Mouse (Mus musculus): ENCODE measurements at regions not wholly inside any gene's neighbourhood (a gene's known extent, or its start where the extent isn't known, plus 50 kb on each side); places are given as distances from the start of the nearest gene placed in this dataset.

GRCm38 (mm10) chr13:83266591-83266990, 237.2 kb upstream of the Mef2c start:
- DNase-seq, result no peak

GRCm38 (mm10) chr13:83268663-83269062, 235.2 kb upstream of the Mef2c start:
- DNase-seq, result no peak

GRCm38 (mm10) chr13:83278695-83279094, 225.1 kb upstream of the Mef2c start:
- no peak for DNase-seq

GRCm38 (mm10) chr13:83307696-83308095, 196.1 kb upstream of the Mef2c start:
- no peak for DNase-seq

GRCm38 (mm10) chr13:83328488-83328887, 175.3 kb upstream of the Mef2c start:
- no peak for DNase-seq

GRCm38 (mm10) chr13:83333728-83334127, 170.1 kb upstream of the Mef2c start:
- DNase-seq, result no peak

- no peak for DNase-seq
These were observed 159.1 kb upstream of the Mef2c start for GRCm38 (mm10) chr13:83344611-83345319.

- DNase-seq, result no peak
These were observed 148.5 kb upstream of the Mef2c start for GRCm38 (mm10) chr13:83355341-83355740.

- no peak for DNase-seq
These were observed 143.3 kb upstream of the Mef2c start for GRCm38 (mm10) chr13:83360529-83360928.

- no peak for DNase-seq
These were observed 127.6 kb upstream of the Mef2c start for GRCm38 (mm10) chr13:83376097-83376797.

GRCm38 (mm10) chr13:83378644-83379043, 125.2 kb upstream of the Mef2c start:
- DNase-seq, result no peak

GRCm38 (mm10) chr13:83382609-83383008, 121.2 kb upstream of the Mef2c start:
- no peak for DNase-seq

GRCm38 (mm10) chr13:83394773-83395172, 109.1 kb upstream of the Mef2c start:
- no peak for DNase-seq

- DNase-seq, result no peak
These were observed 104.5 kb upstream of the Mef2c start for GRCm38 (mm10) chr13:83399381-83399780.

- no peak for DNase-seq
These were observed 64.0 kb upstream of the Mef2c start for GRCm38 (mm10) chr13:83439619-83440436.

GRCm38 (mm10) chr13:83444277-83444676, 59.6 kb upstream of the Mef2c start:
- DNase-seq, result no peak

- DNase-seq, result peak; percentile 5 to 8
These were observed 53.0 kb upstream of the Mef2c start for GRCm38 (mm10) chr13:83450820-83451219.

GRCm38 (mm10) chr13:83452987-83453386, 50.8 kb upstream of the Mef2c start:
- no peak for DNase-seq

Data from cerebellum, postnatal 14 days (tissue).